Mouse (Mus musculus) heart, embryonic 13.5 days (tissue): ENCODE results near the gene Purb. TPM values are rescaled to one million over a fixed set of nuclear protein-coding genes. Genes with fewer than 3 reads are reported as not detected.

Experiments
- ATAC-seq: fragments of 200-750 bp; cut with Nextera tagmentation; 2 replicates; pipeline ENCODE4 v1.8.0; 2017; ENCODE audit warnings: moderate TSS enrichment; ENCODE audit not compliant: insufficient number of reproducible peaks, low FRiP score, low TSS enrichment; ENCODE audit errors: extremely low read depth
- H3K27ac ChIP-seq: fragments of 300-500 bp; sonication (generic); replicated peaks from 2 replicates; pipeline ENCODE4 v1.5.1; 2015; ENCODE audit warnings: moderate library complexity, mild to moderate bottlenecking, inconsistent platforms
- H3K27me3 ChIP-seq: fragments of 300-500 bp; sonication (generic); replicated peaks from 2 replicates; pipeline ENCODE4 v1.6.1; 2015; ENCODE audit warnings: mild to moderate bottlenecking, inconsistent platforms
- H3K36me3 ChIP-seq: fragments of 300-500 bp; sonication (generic); 2 replicates; pipeline ENCODE4 v1.6.1; 2015; ENCODE audit warnings: mild to moderate bottlenecking, inconsistent platforms
- H3K4me1 ChIP-seq: fragments of 300-500 bp; sonication (generic); 2 replicates; pipeline ENCODE4 v1.6.1; 2015; ENCODE audit warnings: inconsistent platforms
- H3K4me2 ChIP-seq: fragments of 300-500 bp; sonication (generic); 2 replicates; pipeline ENCODE4 v1.6.1; 2015; ENCODE audit warnings: inconsistent platforms, mild to moderate bottlenecking, moderate library complexity
- H3K4me3 ChIP-seq: fragments of 300-500 bp; sonication (generic); 2 replicates; pipeline ENCODE4 v1.5.1; 2015; ENCODE audit warnings: moderate library complexity, mild to moderate bottlenecking, inconsistent platforms
- H3K9ac ChIP-seq: fragments of 300-500 bp; sonication (generic); 2 replicates; pipeline ENCODE4 v1.6.1; 2015; ENCODE audit warnings: inconsistent platforms, mild to moderate bottlenecking, moderate library complexity
- H3K9me3 ChIP-seq: fragments of 300-500 bp; sonication (generic); 2 replicates; pipeline ENCODE4 v1.6.1; 2016; ENCODE audit warnings: inconsistent platforms
- WGBS: fragments of 180-500 bp; shearing (Covaris S2); methylation state at CpG from one replicate; pipeline ENCODE4 v1.1.7; 2015; ENCODE audit warnings: mixed read lengths; 5-methylcytosine and 5-hydroxymethylcytosine counted together
- polyA plus RNA-seq: library from polyadenylated mRNA; unstranded; fragments of >200 nt; fragmentation: Nextera tagmentation; extraction: Ambion mirVana; gene quantifications from 2 replicates; pipeline ENCODE4 v1.2.1, GENCODE M21; 2015

The Purb gene
- polyA plus RNA-seq, 1 experiment from 2014 or later: 23.5 TPM

DNA sequence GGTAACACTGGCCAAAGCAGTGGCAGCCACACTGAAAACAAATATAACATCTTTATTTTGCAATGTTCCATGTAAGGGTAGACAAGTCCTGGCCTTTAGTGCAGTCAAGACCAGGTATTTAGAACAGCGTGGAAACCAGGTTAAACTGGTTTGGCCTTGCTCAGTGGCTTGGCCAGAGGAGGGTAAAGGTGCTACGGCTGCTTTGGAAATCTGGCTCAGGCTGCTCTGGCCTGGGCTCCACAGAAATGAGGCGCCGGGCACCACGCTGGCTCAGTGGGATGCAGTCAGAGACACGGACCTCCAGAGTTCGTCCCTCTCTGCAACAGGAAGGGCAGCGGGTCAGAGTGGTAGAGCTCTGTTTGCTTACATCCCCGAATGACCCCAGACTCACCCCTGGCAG lies 30.8 kb upstream of the Purb start:
- no peaks in the 10 kb centered on the region for H3K9me3 ChIP-seq
- no peak overlapping the region for H3K27ac ChIP-seq
- no peak overlapping the region for H3K9ac ChIP-seq
- H3K36me3 ChIP-seq: no peaks in the 10 kb centered on the region
- no peak for ATAC-seq
- H3K4me3 ChIP-seq: no peak overlapping the region
- H3K4me2 ChIP-seq: no peak overlapping the region
- WGBS: 80% methylated on average over 9 of the region's 9 CpGs
- no peaks in the 10 kb centered on the region for H3K4me1 ChIP-seq
- no peaks in the 10 kb centered on the region for H3K27me3 ChIP-seq

DNA sequence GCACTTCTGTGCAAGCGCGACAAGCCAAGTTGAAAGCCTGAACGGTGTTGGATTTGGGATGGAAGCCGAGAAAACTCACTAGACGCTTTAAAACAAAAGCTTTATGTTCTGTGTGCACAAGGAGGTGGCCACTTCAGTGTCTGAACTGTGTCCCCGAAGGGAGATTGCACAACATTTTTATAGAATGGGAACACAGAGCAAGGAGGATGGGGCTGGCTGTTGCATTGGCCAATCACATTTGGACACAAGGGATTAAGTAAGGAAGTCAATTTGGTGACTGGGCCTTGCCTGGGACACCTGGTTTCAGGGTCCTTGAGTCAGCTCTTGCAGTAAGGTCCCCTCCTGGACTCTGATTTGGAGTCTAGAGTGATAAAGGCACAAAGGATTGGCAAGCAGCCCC lies 29.0 kb upstream of the Purb start:
- Histone ChIP-seq H3K4me3 (no peak overlapping the region), H3K9ac (no peak overlapping the region), H3K27me3 (no peaks in the 10 kb centered on the region), H3K4me1 (no peaks in the 10 kb centered on the region), H3K27ac (no peak overlapping the region), H3K9me3 (no peaks in the 10 kb centered on the region), H3K36me3 (no peaks in the 10 kb centered on the region), H3K4me2 (no peak overlapping the region)
- WGBS: 81% methylated on average over 6 of the region's 6 CpGs
- ATAC-seq: no peak

DNA sequence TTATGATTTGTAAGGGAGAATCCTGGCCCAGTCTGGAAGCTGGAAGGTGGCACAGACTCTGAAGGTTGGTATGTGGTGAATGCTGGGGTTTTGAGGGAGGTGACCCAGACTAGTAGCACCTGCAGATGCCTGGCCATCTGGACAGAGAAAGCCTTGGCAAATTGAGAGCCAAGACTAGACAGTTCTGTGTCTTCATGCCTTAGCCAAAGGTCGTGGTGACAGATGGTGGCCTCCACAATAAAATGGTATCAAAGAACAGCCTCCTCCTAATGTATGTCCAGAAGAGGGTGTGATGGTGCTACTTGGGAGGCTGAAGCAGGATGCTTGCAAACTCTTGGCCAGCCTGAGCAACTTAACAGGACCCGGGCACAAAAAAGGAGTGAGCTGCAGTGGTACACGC lies 28.5 kb upstream of the Purb start:
- no peaks in the 10 kb centered on the region for H3K9me3 ChIP-seq
- H3K9ac ChIP-seq: no peak overlapping the region
- H3K4me3 ChIP-seq: no peak overlapping the region
- no peaks in the 10 kb centered on the region for H3K36me3 ChIP-seq
- no peaks in the 10 kb centered on the region for H3K27me3 ChIP-seq
- no peak overlapping the region for H3K27ac ChIP-seq
- H3K4me1 ChIP-seq: no peaks in the 10 kb centered on the region
- ATAC-seq: no peak
- 62% methylated on average over 3 of the region's 3 CpGs for WGBS
- H3K4me2 ChIP-seq: no peak overlapping the region

DNA sequence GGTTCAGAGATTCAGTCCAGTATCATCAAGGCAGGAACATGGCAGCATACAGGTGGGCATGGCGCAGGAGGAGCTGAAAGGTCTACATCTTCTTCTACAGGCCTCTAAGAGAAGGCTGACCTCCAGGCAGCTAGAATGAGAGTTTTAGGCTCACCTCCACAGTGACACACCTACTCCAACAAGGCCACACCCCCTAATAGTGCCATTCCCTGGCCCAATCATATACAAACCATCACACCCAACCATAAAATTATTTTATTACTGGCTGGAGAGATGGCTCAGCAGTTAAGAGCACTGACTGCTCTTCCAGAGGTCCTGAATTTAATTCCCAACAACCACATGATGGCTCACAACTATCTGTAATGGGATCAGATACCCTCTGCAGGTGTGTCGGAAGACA lies 26.8 kb upstream of the Purb start:
- Histone ChIP-seq H3K9me3 (no peaks in the 10 kb centered on the region), H3K9ac (no peak overlapping the region), H3K36me3 (no peaks in the 10 kb centered on the region), H3K4me3 (no peak overlapping the region), H3K4me1 (no peaks in the 10 kb centered on the region), H3K27me3 (no peaks in the 10 kb centered on the region), H3K4me2 (no peak overlapping the region), H3K27ac (no peak overlapping the region)
- no peak for ATAC-seq
- 83% methylated on average over 2 of the region's 2 CpGs for WGBS

DNA sequence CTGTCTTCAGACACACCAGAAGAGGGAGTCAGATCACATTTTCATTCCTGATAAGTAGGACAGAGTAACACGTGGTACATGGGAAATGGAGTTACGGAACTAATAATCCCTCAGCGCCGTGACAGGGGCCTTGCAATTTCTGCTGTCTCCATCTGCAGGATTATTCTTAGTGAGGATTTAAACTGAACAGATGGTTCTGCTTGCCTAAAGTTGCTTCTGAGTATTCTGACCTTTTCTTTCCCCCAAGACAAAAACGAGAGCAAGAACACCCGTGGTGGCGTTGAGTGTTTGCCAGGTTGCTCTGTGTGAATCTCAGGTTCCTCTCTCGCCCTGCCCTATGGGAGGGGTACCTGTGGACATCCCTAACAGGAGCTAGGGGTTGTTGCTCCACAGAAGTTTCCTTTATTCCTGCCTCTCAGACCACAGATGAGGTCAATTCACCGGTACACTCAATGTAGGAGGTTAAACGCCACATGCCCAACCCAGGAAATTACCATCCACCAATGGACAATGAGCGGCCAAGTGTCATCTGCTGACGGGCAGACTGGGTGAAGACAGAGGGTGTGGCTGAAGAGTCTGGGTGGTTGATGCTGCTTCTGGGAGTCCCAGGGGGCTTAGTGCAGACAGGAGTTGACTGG lies 21.7 kb upstream of the Purb start:
- Histone ChIP-seq H3K27me3 (no peaks in the 10 kb centered on the region), H3K9me3 (no peaks in the 10 kb centered on the region), H3K27ac (no peak overlapping the region), H3K4me3 (no peak overlapping the region), H3K4me1 (no peaks in the 10 kb centered on the region), H3K36me3 (no peaks in the 10 kb centered on the region), H3K4me2 (no peak overlapping the region), H3K9ac (no peak overlapping the region)
- WGBS: 70% methylated on average over 12 of the region's 12 CpGs
- no peak for ATAC-seq

DNA sequence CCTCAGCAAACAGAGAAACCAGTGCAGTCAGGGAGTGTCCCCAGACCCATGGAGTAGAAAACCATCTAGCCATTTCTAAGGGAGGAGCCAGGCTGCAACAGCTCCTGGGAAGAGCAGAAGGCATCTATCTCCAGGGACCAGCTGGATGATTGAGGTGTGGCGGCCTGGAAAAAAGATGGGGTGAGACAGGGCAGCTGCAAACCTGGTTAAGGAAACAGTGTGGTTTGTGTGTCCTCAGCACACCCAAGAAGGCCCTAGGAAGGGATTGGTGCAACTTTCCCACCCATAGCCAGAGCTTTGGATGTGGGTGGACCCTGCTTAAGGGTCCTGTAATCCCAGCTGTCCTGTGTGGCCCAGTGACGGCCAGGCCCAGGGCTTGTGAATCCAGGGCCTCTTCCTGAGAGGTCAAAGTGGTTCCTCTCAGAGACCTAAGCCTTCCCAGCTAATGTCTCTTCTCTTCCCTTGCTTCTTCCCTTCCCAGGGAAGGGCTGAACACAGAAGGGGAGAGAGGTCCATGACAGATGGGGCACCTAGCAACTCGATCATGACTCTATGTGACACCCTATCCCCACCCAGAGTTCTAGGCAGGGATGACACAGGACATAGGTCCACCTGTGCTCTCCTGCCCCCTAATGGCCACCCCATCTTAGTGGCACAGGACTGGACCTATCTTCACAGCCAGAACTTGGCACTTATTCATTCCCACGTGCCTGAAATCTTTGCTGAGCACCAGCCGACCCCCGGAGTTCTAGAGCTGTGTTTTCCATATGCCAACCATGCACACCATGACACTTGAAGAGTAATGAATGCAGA lies 14.2 kb upstream of the Purb start:
- Histone ChIP-seq H3K9me3 (no peaks in the 10 kb centered on the region), H3K4me2 (no peak overlapping the region), H3K36me3 (no peaks in the 10 kb centered on the region), H3K4me3 (no peak overlapping the region), H3K27me3 (no peaks in the 10 kb centered on the region), H3K4me1 (peaks cover 14% of the 10 kb centered on the region; the same call in 1 of the 2 replicates), H3K27ac (no peak overlapping the region), H3K9ac (no peak overlapping the region)
- no peak for ATAC-seq
- 42% methylated on average over 6 of the region's 6 CpGs for WGBS

DNA sequence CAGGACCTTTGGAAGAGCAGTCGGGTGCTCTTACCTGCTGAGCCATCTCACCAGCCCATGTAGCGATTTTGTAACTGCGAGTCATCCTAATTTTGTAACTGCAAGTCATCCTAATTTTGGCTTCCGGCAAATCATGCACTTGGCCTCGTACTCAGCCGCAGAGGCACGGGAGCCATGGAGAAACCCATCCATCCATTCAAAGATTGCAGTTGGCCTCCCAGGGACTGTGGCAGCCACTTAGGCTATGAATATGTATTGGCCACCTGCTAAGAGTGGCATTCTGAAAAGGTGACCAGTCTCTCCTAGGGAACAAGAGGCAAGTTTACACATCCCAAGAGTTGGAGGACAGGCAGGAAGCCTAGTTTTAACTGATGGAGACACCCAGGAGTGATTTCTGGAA lies 13.5 kb upstream of the Purb start:
- peaks cover 14% of the 10 kb centered on the region; the same call in 1 of the 2 replicates for H3K4me1 ChIP-seq
- 88% methylated on average over 7 of the region's 7 CpGs for WGBS
- H3K9ac ChIP-seq: no peak overlapping the region
- no peak for ATAC-seq
- H3K4me3 ChIP-seq: no peak overlapping the region
- no peak overlapping the region for H3K27ac ChIP-seq
- H3K27me3 ChIP-seq: no peaks in the 10 kb centered on the region
- H3K36me3 ChIP-seq: no peaks in the 10 kb centered on the region
- no peak overlapping the region for H3K4me2 ChIP-seq
- no peaks in the 10 kb centered on the region for H3K9me3 ChIP-seq

DNA sequence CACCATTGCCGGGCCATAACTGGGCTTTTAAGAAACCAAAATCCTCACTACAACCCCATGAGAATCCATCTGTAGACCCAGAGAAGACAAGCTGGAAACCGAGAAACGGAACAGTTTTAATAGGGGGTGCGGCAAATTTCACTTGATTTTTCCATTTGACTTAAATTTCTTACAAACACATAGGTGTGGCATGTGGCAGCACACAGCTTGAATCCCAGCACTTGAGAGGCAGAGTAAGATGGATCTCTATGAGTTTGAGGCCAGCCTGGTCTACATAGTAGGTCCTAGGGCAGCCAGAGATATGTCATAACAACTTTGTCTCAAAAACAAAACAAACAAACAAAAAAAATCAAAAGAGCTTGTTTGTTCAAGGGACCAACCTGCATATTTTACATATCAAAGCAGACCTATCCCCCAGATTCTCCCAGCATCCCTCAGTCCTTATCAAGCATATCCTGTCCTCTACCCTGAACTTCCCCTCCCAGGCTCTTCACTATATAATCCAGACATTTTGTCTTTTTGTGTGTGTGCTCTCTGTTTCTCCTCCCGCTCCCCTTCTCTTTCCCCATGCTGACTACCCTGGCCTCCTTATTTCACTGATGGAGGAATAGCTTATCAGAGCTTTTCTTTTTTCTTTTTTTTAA lies 12.4 kb upstream of the Purb start:
- Histone ChIP-seq H3K9me3 (no peaks in the 10 kb centered on the region), H3K36me3 (no peaks in the 10 kb centered on the region), H3K9ac (no peak overlapping the region), H3K27ac (0 out of 2 replicates have a peak overlapping the region, but pooled peaks have one; percentile 28), H3K4me2 (no peak overlapping the region), H3K4me1 (peaks cover 17% of the 10 kb centered on the region; the same call in 1 of the 2 replicates), H3K4me3 (no peak overlapping the region), H3K27me3 (no peaks in the 10 kb centered on the region)
- no peak for ATAC-seq
- WGBS: 81% methylated on average over 5 of the region's 5 CpGs

DNA sequence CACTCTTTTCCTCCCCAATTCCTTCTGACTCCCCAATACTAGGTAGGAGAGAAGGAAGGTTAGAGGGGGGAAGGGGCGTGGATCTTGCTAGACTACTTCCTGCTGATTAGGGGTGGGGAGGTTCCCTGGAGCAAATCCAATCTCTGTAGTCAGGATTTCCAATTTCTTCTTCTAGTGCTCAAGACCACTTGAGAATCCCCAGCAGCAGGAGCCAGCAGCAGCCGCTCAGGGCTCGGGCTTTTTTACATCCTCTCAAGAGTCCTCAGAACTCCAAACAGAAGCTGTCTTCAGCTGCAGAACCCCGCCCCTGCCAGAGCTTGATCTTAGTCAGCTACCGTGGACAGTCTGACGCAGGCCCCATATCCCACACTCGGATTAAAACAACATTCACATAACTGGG lies 11.8 kb upstream of the Purb start:
- Histone ChIP-seq H3K9ac (no peak overlapping the region), H3K27ac (peak overlapping the region; percentile 28; the same call in 1 of the 2 replicates), H3K36me3 (no peaks in the 10 kb centered on the region), H3K27me3 (no peaks in the 10 kb centered on the region), H3K4me3 (no peak overlapping the region), H3K4me2 (no peak overlapping the region), H3K4me1 (peaks cover 19% of the 10 kb centered on the region; the same call in 1 of the 2 replicates), H3K9me3 (no peaks in the 10 kb centered on the region)
- no peak for ATAC-seq
- 26% methylated on average over 7 of the region's 7 CpGs for WGBS

DNA sequence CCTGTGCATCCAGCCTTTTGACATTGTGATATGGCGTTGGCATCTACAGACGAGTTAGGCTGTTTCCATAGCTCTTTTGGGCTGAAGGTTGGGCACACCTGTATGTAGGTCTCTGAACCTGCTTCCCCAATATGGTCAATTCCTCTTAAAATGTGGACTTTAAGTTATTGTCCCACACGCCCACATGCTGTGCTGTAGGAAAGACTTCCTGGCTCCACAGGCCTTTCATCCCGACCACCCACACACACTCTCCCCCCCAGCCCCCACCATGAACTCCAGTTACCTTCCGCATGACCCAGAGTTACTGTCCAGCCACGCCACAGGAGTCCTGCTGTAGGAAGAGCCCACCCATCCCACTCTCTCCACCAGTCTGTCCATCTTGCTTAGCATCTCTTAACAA lies 11.2 kb upstream of the Purb start:
- no peak overlapping the region for H3K4me3 ChIP-seq
- WGBS: 60% methylated on average over 6 of the region's 6 CpGs
- no peak for ATAC-seq

DNA sequence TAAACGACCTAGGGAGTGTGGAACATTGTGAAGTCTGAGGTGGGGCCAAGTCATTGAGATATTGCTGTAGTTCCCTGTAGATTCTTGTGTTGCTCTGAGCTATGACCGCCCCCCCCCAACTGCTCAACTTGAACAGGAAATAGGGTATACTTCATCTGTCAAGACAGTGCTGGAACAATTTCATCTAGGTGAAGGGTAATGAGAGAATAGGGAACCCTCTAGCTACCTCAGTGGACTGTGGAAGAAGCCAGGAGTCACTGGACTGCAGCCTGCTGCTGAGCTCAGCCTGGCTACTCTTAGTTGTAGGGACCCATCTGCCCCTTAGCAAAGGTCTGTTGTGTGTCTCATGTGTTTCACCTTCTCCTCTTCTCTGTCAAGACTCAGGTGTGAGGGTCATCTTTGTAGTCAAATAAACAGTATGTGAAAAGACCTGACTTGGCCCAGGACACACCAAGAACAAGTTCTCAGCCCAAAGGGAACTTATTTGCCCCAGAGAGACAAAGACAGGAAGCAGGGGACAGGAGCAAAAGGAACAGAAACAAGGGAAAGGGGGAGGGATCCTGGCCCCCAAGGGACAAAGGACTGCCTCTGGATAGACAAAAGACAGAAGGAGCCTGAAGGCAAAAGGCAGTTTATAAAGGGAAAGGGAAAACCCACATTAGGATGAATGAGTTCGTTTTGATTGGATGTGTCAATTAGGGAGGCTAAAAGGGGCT lies 8.7 kb upstream of the Purb start:
- Histone ChIP-seq H3K27me3 (no peaks in the 10 kb centered on the region), H3K27ac (no peak overlapping the region), H3K9ac (no peak overlapping the region), H3K4me3 (no peak overlapping the region), H3K9me3 (no peaks in the 10 kb centered on the region), H3K4me1 (peaks cover 19% of the 10 kb centered on the region; the same call in 1 of the 2 replicates), H3K36me3 (no peaks in the 10 kb centered on the region), H3K4me2 (no peak overlapping the region)
- no peak for ATAC-seq
- WGBS: 53% methylated on average over 3 of the region's 3 CpGs

More for the DNA sequence above, 11.2 kb upstream of the Purb start:
- no peaks in the 10 kb centered on the region for H3K9me3 ChIP-seq
- H3K4me2 ChIP-seq: no peak overlapping the region
- H3K9ac ChIP-seq: no peak overlapping the region
- peaks cover 19% of the 10 kb centered on the region; the same call in 1 of the 2 replicates for H3K4me1 ChIP-seq
- no peaks in the 10 kb centered on the region for H3K36me3 ChIP-seq
- no peaks in the 10 kb centered on the region for H3K27me3 ChIP-seq
- H3K27ac ChIP-seq: peak overlapping the region; percentile 28; the same call in 1 of the 2 replicates
